Mouse (Mus musculus): ENCODE measurements around the gene Hand2.

DNA sequence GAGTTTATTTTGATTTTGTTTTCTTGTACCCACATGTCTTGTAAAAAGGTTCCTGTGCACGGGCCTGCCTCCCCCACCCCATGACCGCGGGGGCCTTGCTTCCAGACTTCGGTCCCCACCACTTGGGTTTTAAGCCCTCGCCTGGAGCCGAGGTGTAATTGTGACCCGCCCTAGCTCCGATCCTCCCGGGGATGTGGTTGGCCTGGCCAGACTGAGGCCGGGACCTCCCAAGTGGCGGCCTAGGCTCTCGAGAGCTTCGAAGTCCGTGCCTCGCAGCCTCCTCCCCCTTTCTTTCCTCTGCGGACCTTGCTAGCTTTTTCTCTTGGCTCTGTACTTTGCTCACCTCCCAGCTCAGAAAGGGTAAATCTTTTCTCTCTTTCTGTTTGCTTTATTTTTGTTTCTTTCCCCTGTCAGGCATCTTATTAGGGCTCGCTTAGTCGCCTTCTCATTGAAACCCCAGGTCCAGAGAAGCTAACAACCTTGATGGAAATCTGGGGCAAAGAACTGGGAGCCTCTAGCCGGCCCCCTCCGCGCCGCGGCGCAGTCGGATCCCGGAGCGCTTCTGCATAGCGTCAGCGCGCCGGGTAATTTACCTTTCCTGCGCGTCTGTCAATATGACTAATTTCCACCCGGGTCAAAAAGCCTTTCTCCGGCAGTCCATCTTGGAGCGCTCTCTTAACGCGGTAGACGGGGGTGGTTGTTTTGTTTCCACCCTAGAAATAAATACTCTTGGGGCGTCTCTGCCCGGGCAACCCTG is 13.2 kb downstream of the Hand2 start:
- TF ChIP-seq CTCF (IDR thresholded peaks at IDR 0.05; ENCODE audit: insufficient read depth, low read depth, low read length), result no peak
- TF ChIP-seq POLR2A (IDR thresholded peaks at IDR 0.05; ENCODE audit: insufficient read depth, low read depth, low read length), result no peak

Data from olfactory bulb, adult 2 months (tissue).